Mouse (Mus musculus) heart, postnatal 0 days (tissue): ENCODE data around the gene Hmbs. TPM values are rescaled to one million over a fixed set of nuclear protein-coding genes. Genes with fewer than 3 reads are reported as not detected.
"Not testable (repeated sequence)": the region's sequence is repeated elsewhere in the genome, so short reads cannot be mapped to it uniquely, and the experiment has no call there.

Experiments
- ATAC-seq: fragments of 200-750 bp; cut with Nextera tagmentation; 2 replicates; pipeline ENCODE4 v1.8.0; 2017; ENCODE audit warnings: low read depth, moderate number of reproducible peaks, moderate library complexity; ENCODE audit not compliant: insufficient read depth
- DNase-seq: peaks from one replicate; pipeline ENCODE4 v3.0.0-alpha.2; 2016; ENCODE audit warnings: low spot score
- H3K27ac ChIP-seq: fragments of 300-500 bp; sonication (generic); 2 replicates; pipeline ENCODE4 v1.5.1; 2014; ENCODE audit warnings: low read depth, mild to moderate bottlenecking
- H3K27me3 ChIP-seq: fragments of 300-500 bp; sonication (generic); 2 replicates; pipeline ENCODE4 v1.6.1; 2014; ENCODE audit warnings: low read length, mixed read lengths; ENCODE audit not compliant: control insufficient read depth, insufficient read depth
- H3K36me3 ChIP-seq: fragments of 300-500 bp; sonication (generic); replicated peaks from 2 replicates; pipeline ENCODE4 v1.6.1; 2014; ENCODE audit warnings: low read length, mixed read lengths; ENCODE audit not compliant: control insufficient read depth, insufficient read depth
- H3K4me1 ChIP-seq: fragments of 300-500 bp; sonication (generic); 2 replicates; pipeline ENCODE4 v1.6.1; 2014; ENCODE audit warnings: antibody characterized with exemption; ENCODE audit not compliant: control insufficient read depth, insufficient read depth
- H3K4me2 ChIP-seq: fragments of 300-500 bp; sonication (generic); 2 replicates; pipeline ENCODE4 v1.6.1; 2014; ENCODE audit warnings: low read depth, mild to moderate bottlenecking, low read length, moderate library complexity
- H3K4me3 ChIP-seq: fragments of 300-500 bp; sonication (generic); 2 replicates; pipeline ENCODE4 v1.5.1; 2014; ENCODE audit warnings: low read depth, low read length
- H3K9ac ChIP-seq: fragments of 300-500 bp; sonication (generic); replicated peaks from 2 replicates; pipeline ENCODE4 v1.6.1; 2014; ENCODE audit warnings: low read depth, low read length, mixed read lengths
- H3K9me3 ChIP-seq: fragments of 300-500 bp; sonication (generic); replicated peaks from 2 replicates; pipeline ENCODE4 v1.6.1; 2016; ENCODE audit warnings: low read length; ENCODE audit not compliant: control insufficient read depth
- CTCF ChIP-seq: IDR thresholded peaks from 2 replicates; pipeline ENCODE4 v1.5.1; 2016; ENCODE audit warnings: antibody characterized with exemption, control low read depth, low read depth
- EP300 ChIP-seq: IDR thresholded peaks from 2 replicates; pipeline ENCODE4 v1.6.1; 2016; ENCODE audit warnings: antibody characterized with exemption, low read depth
- WGBS: fragments of 180-500 bp; shearing (Covaris S2); extraction: QIAGEN DNeasy Blood & Tissue Kit; methylation state at CpG from one replicate; pipeline ENCODE4 v1.1.7; 2014; 5-methylcytosine and 5-hydroxymethylcytosine counted together
- polyA plus RNA-seq: library from polyadenylated mRNA; unstranded; fragments of >200 nt; fragmentation: Nextera tagmentation; extraction: Ambion mirVana; gene quantifications from 2 replicates; pipeline ENCODE4 v1.2.1, GENCODE M21; 2015
- total RNA-seq: library from RNA; depleted of rRNA; stranded (reverse); fragments of >200 nt; gene quantifications from 2 replicates; pipeline ENCODE4 v1.2.3, GENCODE M21; 2014; ENCODE audit warnings: low replicate concordance

The Hmbs gene
- total and polyA plus RNA-seq, 2 experiments from 2014 or later = 81.3 to 96.3 TPM

GRCm38 (mm10) chr9:44327064-44327711, 16.8 kb downstream of the Hmbs start:
- peaks cover 34% of the 10 kb centered on the region for H3K36me3 ChIP-seq
- H3K4me3 ChIP-seq = peak overlapping the region; percentile 78
- H3K27me3 ChIP-seq = no peaks in the 10 kb centered on the region
- ATAC-seq (peak; percentile 25; the same call in 1 of the 2 replicates), DNase-seq (no peak)
- H3K4me2 ChIP-seq = peak overlapping the region; percentile 85
- H3K27ac ChIP-seq = peak overlapping the region; percentile 88
- H3K9ac ChIP-seq = peak overlapping the region; percentile 83
- H3K9me3 ChIP-seq = no peaks in the 10 kb centered on the region
- no peak for TF ChIP-seq CTCF
- no peak for TF ChIP-seq EP300
- WGBS = under 1% methylated on average over 19 of the region's 22 CpGs
- H3K4me1 ChIP-seq = peaks cover 15% of the 10 kb centered on the region

- peak; percentile 91 for DNase-seq
- Histone ChIP-seq H3K27me3 (no peaks in the 10 kb centered on the region), H3K4me1 (peaks cover 15% of the 10 kb centered on the region), H3K4me3 (peak overlapping the region; percentile 78), H3K9me3 (no peaks in the 10 kb centered on the region), H3K27ac (peak overlapping the region; percentile 88), H3K36me3 (peaks cover 28% of the 10 kb centered on the region), H3K4me2 (peak overlapping the region; percentile 85), H3K9ac (peak overlapping the region; percentile 83)
- ATAC-seq = peak; percentile 94
- no peak for TF ChIP-seq CTCF
- TF ChIP-seq EP300 = peak; percentile 64; the same call in 1 of the 2 replicates
- WGBS = 1% methylated on average over 38 of the region's 38 CpGs
These were observed 17.5 kb downstream of the Hmbs start for GRCm38 (mm10) chr9:44326371-44327063.

- H3K4me3 ChIP-seq = peak within 1 kb of the TSS; percentile 78
- H3K9ac ChIP-seq = peak within 1 kb of the TSS; percentile 83
- ATAC-seq (no peak), DNase-seq (peak; percentile 43)
- peaks cover 21% of the 10 kb centered on the region for H3K36me3 ChIP-seq
- peaks cover 17% of the 10 kb centered on the region for H3K4me1 ChIP-seq
- no peaks in the 10 kb centered on the region for H3K9me3 ChIP-seq
- H3K27ac ChIP-seq = peak within 1 kb of the TSS; percentile 88
- WGBS = 3% methylated on average over 12 of the region's 12 CpGs
- TF ChIP-seq CTCF (no peak), EP300 (no peak)
- peak within 1 kb of the TSS; percentile 85 for H3K4me2 ChIP-seq
- no peaks in the 10 kb centered on the region for H3K27me3 ChIP-seq
These were observed 18.2 kb downstream of the Hmbs start, which contains the start of gene Dpagt1 for GRCm38 (mm10) chr9:44325768-44326370. Gene Dpagt1, plus strand, starts transcription at chr9:44326019.

DNA sequence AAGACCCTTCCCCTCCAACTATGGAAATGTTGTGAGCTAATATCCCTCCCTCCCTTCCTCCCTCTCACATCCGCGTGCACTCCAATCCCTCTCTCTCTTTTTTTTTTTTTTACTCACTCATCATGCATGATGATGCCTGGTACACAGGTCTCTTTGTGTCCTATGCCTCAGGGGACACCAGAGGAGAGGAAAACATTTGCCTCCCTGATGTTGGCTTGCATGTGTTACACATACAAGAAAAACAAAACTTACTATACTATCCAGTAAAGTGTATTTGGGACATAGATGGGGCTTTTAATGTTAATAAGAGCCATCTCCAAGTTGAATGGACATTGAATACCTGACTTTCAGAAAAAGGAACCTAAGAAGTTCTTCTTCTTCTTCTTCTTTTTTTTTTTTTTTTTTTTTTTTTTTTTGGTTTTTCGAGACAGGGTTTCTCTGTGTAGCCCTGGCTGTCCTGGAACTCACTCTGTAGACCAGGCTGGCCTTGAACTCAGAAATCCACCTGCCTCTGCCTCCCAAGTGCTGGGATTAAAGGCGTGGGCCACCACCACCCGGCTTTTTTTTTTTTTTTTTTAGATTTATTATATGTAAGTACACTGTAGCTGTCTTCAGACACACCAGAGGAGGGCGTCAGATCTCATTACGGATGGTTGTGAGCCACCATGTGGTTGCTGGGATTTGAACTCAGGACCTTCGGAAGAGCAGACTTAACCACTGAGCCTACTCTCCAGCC, 18.8 kb downstream of the Hmbs start:
- Histone ChIP-seq H3K4me1 (peaks cover 19% of the 10 kb centered on the region), H3K4me3 (peak overlapping the region; percentile 78; the same call in 1 of the 2 replicates), H3K27ac (peak overlapping the region; percentile 88), H3K4me2 (peak overlapping the region; percentile 85), H3K36me3 (peaks cover 14% of the 10 kb centered on the region)
- H3K27me3 ChIP-seq, H3K9me3 ChIP-seq, ATAC-seq, DNase-seq, H3K9ac ChIP-seq: not testable (repeated sequence)
- 70% methylated on average over 7 of the region's 8 CpGs for WGBS

DNA sequence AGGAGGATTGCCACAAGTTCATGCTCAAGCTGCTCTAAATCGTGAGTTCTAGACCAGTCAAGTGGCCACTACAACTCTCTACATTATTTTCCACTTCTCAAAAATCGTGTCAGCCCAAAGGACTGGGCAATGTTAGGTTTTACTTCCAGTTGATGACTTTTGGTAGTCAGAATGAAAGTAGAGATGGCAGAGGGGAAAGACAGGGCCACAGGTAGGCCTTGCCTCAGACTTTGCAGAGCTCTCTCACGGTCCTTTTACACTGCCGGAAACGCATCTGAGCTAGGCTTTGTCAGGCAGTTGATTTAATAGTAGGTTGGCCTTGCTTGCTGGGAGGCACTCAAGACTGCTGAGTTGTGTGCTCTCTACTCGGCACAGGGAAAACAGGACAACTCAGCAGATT, 19.9 kb downstream of the Hmbs start:
- Histone ChIP-seq H3K9ac (no peak overlapping the region), H3K4me3 (no peak overlapping the region), H3K27ac (no peak overlapping the region), H3K36me3 (peaks cover 5% of the 10 kb centered on the region; the same call in 1 of the 2 replicates), H3K4me2 (no peak overlapping the region), H3K4me1 (peaks cover 22% of the 10 kb centered on the region), H3K27me3 (no peaks in the 10 kb centered on the region), H3K9me3 (no peaks in the 10 kb centered on the region)
- no peak for DNase-seq
- 77% methylated on average over 6 of the region's 6 CpGs for WGBS
- no peak for ATAC-seq
- TF ChIP-seq EP300 (no peak), CTCF (no peak)

DNA sequence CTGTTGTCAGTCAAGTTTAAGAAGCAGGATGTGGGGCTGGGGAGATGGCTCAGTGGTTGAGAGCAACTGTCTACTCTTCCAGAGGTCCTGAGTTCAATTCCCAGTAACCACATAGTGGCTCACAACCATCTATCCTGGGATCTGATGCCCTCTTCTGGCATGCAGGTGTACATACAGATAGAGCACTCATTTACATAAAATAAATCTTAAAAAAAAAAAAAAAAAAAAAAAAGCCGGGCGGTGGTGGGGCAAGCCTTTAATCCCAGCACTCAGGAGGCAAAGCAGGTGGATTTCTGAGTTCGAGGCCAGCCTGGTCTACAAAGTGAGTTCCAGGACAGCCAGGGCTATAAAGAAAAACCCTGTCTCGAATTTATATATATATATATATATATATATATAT, 20.4 kb downstream of the Hmbs start:
- 77% methylated on average over 4 of the region's 4 CpGs for WGBS
- not testable (repeated sequence) for H3K9me3 ChIP-seq, DNase-seq, H3K4me3 ChIP-seq, H3K27ac ChIP-seq, H3K4me2 ChIP-seq, H3K36me3 ChIP-seq, ATAC-seq, H3K27me3 ChIP-seq, H3K9ac ChIP-seq
- peaks cover 27% of the 10 kb centered on the region for H3K4me1 ChIP-seq
